Mouse (Mus musculus) CH12.LX (cell line): ENCODE results near the gene Olfr1441. TPM values are rescaled to one million over a fixed set of nuclear protein-coding genes. Genes with fewer than 3 reads are reported as not detected.

Source experiments
- DNase-seq: peaks from one replicate; pipeline ENCODE4 v3.0.0-alpha.2; 2013; ENCODE audit errors: extremely low read depth
- H3K27ac ChIP-seq: 2 replicates; pipeline ENCODE4 v1.5.1; 2012; ENCODE audit warnings: low read depth, mild to moderate bottlenecking, control low read depth, moderate library complexity; ENCODE audit not compliant: insufficient read depth
- H3K27me3 ChIP-seq: replicated peaks from 2 replicates; pipeline ENCODE3; 2012; ENCODE audit warnings: inconsistent platforms
- H3K36me3 ChIP-seq, 2 experiments: replicated peaks in 1 of 2; 2 replicates each; pipeline versions ENCODE3 to v1.6.1; 2012; ENCODE audit warnings: inconsistent platforms in 1 of 2, low read length in 1 of 2, mild to moderate bottlenecking in 1 of 2, mixed read lengths in 1 of 2, moderate library complexity in 1 of 2; ENCODE audit not compliant: control insufficient read depth in 1 of 2, insufficient read depth in 1 of 2
- H3K4me1 ChIP-seq, 2 experiments: 2 replicates each; pipeline ENCODE4 v1.6.1; 2012; ENCODE audit warnings: inconsistent platforms in 1 of 2, moderate library complexity in 1 of 2; ENCODE audit not compliant: insufficient read depth in 2 of 2, control insufficient read depth in 1 of 2
- H3K4me2 ChIP-seq: 2 replicates; pipeline ENCODE4 v1.6.1; 2012; ENCODE audit warnings: low read depth, mild to moderate bottlenecking, control low read depth; ENCODE audit not compliant: poor library complexity, insufficient read depth, severe bottlenecking
- H3K4me3 ChIP-seq, 3 experiments: fragments of 150-350 bp in 1 of 3; sonication (generic) in 1 of 3; replicated peaks in 1 of 3; 2 replicates each; pipeline versions ENCODE3 to v1.5.1; 2011 to 2012; ENCODE audit warnings: low read depth in 2 of 3, low read length in 2 of 3, mild to moderate bottlenecking in 2 of 3, moderate library complexity in 2 of 3, control low read depth in 1 of 3, improper control_type of control experiment in 1 of 3, inconsistent platforms in 1 of 3, mixed read lengths in 1 of 3; ENCODE audit not compliant: poor library complexity in 1 of 3
- H3K79me2 ChIP-seq: replicated peaks from 2 replicates; pipeline ENCODE4 v1.6.1; 2012; ENCODE audit warnings: mild to moderate bottlenecking, moderate library complexity; ENCODE audit not compliant: control insufficient read depth, poor library complexity, insufficient read depth, severe bottlenecking; ENCODE audit errors: extremely low read depth
- H3K9ac ChIP-seq: 2 replicates; pipeline ENCODE4 v1.6.1; 2012; ENCODE audit warnings: low read depth, mild to moderate bottlenecking, control low read depth, moderate library complexity; ENCODE audit not compliant: insufficient read depth
- H3K9me3 ChIP-seq: replicated peaks from 2 replicates; pipeline ENCODE3; 2012; ENCODE audit warnings: low read length, inconsistent platforms, mixed read lengths
- BHLHE40 ChIP-seq: IDR thresholded peaks from 2 replicates; pipeline ENCODE4 v1.6.1; 2011; ENCODE audit warnings: mild to moderate bottlenecking, low read depth, low read length, improper control_type of control experiment
- CHD1 ChIP-seq: IDR thresholded peaks from 2 replicates; pipeline ENCODE4 v1.6.1; 2012; ENCODE audit warnings: low read depth, low read length, improper control_type of control experiment, inconsistent platforms
- CHD2 ChIP-seq: IDR thresholded peaks from 2 replicates; pipeline ENCODE4 v1.6.1; 2011; ENCODE audit warnings: low read length, improper control_type of control experiment
- CTCF ChIP-seq, 2 experiments: IDR thresholded peaks in 1 of 2; conservative IDR thresholded peaks in 1 of 2; 2 replicates each; pipeline ENCODE4 v1.5.1; 2011 to 2012; ENCODE audit warnings: low read depth in 2 of 2, low read length in 2 of 2, improper control_type of control experiment in 1 of 2, inconsistent platforms in 1 of 2, mild to moderate bottlenecking in 1 of 2, moderate library complexity in 1 of 2
- E2F4 ChIP-seq: IDR thresholded peaks from 2 replicates; pipeline ENCODE4 v1.6.1; 2011; ENCODE audit warnings: low read depth, low read length, improper control_type of control experiment; ENCODE audit not compliant: insufficient replicate concordance
- ELF1 ChIP-seq: IDR thresholded peaks from 2 replicates; pipeline ENCODE4 v1.6.1; 2014; ENCODE audit warnings: low read depth, mild to moderate bottlenecking, inconsistent platforms, low read length, improper control_type of control experiment
- EP300 ChIP-seq: IDR thresholded peaks from 2 replicates; pipeline ENCODE4 v1.6.1; 2011; ENCODE audit warnings: low read length, improper control_type of control experiment
- GABPA ChIP-seq: IDR thresholded peaks from 2 replicates; pipeline ENCODE4 v1.6.1; 2012; ENCODE audit warnings: low read depth, low read length, improper control_type of control experiment, inconsistent platforms; ENCODE audit not compliant: insufficient replicate concordance
- IRF4 ChIP-seq: IDR thresholded peaks from 2 replicates; pipeline ENCODE4 v1.6.1; 2014; ENCODE audit warnings: low read depth, mild to moderate bottlenecking, inconsistent platforms, low read length, improper control_type of control experiment
- JUN ChIP-seq: IDR thresholded peaks from 2 replicates; pipeline ENCODE4 v1.6.1; 2011; ENCODE audit warnings: low read depth, mild to moderate bottlenecking, low read length, improper control_type of control experiment, moderate library complexity; ENCODE audit not compliant: insufficient read depth
- KAT2A ChIP-seq: IDR thresholded peaks from 2 replicates; pipeline ENCODE4 v1.6.1; 2012; ENCODE audit warnings: low read length, improper control_type of control experiment, inconsistent platforms; ENCODE audit not compliant: insufficient replicate concordance
- MAFK ChIP-seq: IDR thresholded peaks from 2 replicates; pipeline ENCODE4 v1.6.1; 2011; ENCODE audit warnings: low read length, improper control_type of control experiment; ENCODE audit not compliant: insufficient replicate concordance
- MAX ChIP-seq: IDR thresholded peaks from 2 replicates; pipeline ENCODE4 v1.6.1; 2011; ENCODE audit warnings: low read length, improper control_type of control experiment
- MAZ ChIP-seq: IDR thresholded peaks from 2 replicates; pipeline ENCODE4 v1.6.1; 2012; ENCODE audit warnings: low read depth, mild to moderate bottlenecking, inconsistent platforms, low read length, improper control_type of control experiment, moderate library complexity
- MEF2A ChIP-seq: IDR thresholded peaks from 2 replicates; pipeline ENCODE4 v1.6.1; 2014; ENCODE audit warnings: low read depth, mild to moderate bottlenecking, inconsistent platforms, low read length, improper control_type of control experiment, borderline replicate concordance
- MXI1 ChIP-seq: IDR thresholded peaks from 2 replicates; pipeline ENCODE4 v1.6.1; 2011; ENCODE audit warnings: mild to moderate bottlenecking, low read depth, low read length, improper control_type of control experiment
- MYC ChIP-seq: IDR thresholded peaks from 2 replicates; pipeline ENCODE4 v1.6.1; 2011; ENCODE audit warnings: low read depth, mild to moderate bottlenecking, improper control_type of control experiment, low read length
- NELFE ChIP-seq: IDR thresholded peaks from 2 replicates; pipeline ENCODE4 v1.6.1; 2011; ENCODE audit warnings: low read depth, low read length, improper control_type of control experiment
- NRF1 ChIP-seq: IDR thresholded peaks from 2 replicates; pipeline ENCODE4 v1.6.1; 2014; ENCODE audit warnings: low read depth, mild to moderate bottlenecking, inconsistent platforms, low read length, improper control_type of control experiment, moderate library complexity
- PAX5 ChIP-seq: IDR thresholded peaks from 2 replicates; pipeline ENCODE4 v1.6.1; 2012; ENCODE audit warnings: low read length, inconsistent platforms, mixed read lengths
- POLR2A ChIP-seq: IDR thresholded peaks from 2 replicates; pipeline ENCODE4 v1.6.1; 2011; ENCODE audit warnings: low read depth, mild to moderate bottlenecking, improper control_type of control experiment, low read length
- POLR2AphosphoS2 ChIP-seq: IDR thresholded peaks from 2 replicates; pipeline ENCODE4 v1.6.1; 2011; ENCODE audit warnings: low read depth, low read length, improper control_type of control experiment
- RAD21 ChIP-seq: IDR thresholded peaks from 2 replicates; pipeline ENCODE4 v1.6.1; 2011; ENCODE audit warnings: low read depth, mild to moderate bottlenecking, low read length, improper control_type of control experiment, moderate library complexity
- RCOR1 ChIP-seq: conservative IDR thresholded peaks from 2 replicates; pipeline ENCODE4 v1.6.1; 2012; ENCODE audit warnings: low read depth, mild to moderate bottlenecking, inconsistent platforms, low read length, improper control_type of control experiment
- SMC3 ChIP-seq: IDR thresholded peaks from 2 replicates; pipeline ENCODE4 v1.6.1; 2011; ENCODE audit warnings: low read depth, low read length, improper control_type of control experiment
- TCF12 ChIP-seq: IDR thresholded peaks from 2 replicates; pipeline ENCODE4 v1.6.1; 2014; ENCODE audit warnings: low read depth, mild to moderate bottlenecking, inconsistent platforms, low read length, improper control_type of control experiment
- UBTF ChIP-seq: IDR thresholded peaks from 2 replicates; pipeline ENCODE4 v1.6.1; 2012; ENCODE audit warnings: low read depth, mild to moderate bottlenecking, inconsistent platforms, low read length, improper control_type of control experiment, moderate library complexity
- USF1 ChIP-seq: IDR thresholded peaks from 2 replicates; pipeline ENCODE4 v1.6.1; 2014; ENCODE audit warnings: low read depth, mild to moderate bottlenecking, inconsistent platforms, low read length, improper control_type of control experiment
- ZC3H11A ChIP-seq: IDR thresholded peaks from 2 replicates; pipeline ENCODE4 v1.6.1; 2012; ENCODE audit warnings: low read depth, mild to moderate bottlenecking, inconsistent platforms, low read length, improper control_type of control experiment
- ZMIZ1 ChIP-seq: IDR thresholded peaks from 2 replicates; pipeline ENCODE4 v1.6.1; 2012; ENCODE audit warnings: low read depth, mild to moderate bottlenecking, inconsistent platforms, low read length, improper control_type of control experiment
- dilution Hi-C: fragments of 300-500 bp; cut with MboI; formaldehyde crosslinking; loops from 2 replicates; pipeline ENCODE4 v1.14.3; 2020; ENCODE audit warnings: low sequenced_read_pairs; ENCODE audit not compliant: extremely low pct_unique_long_range_greater_than_20kb, extremely low pct_ligation_motif_present
- in situ Hi-C: fragments of 300-500 bp; cut with MboI; formaldehyde crosslinking; loops from 3 replicates; pipeline ENCODE4 v1.14.3; 2019; ENCODE audit warnings: low sequenced_read_pairs, low pct_ligation_motif_present, low pct_unique_long_range_greater_than_20kb, mixed read lengths
- polyA plus RNA-seq: library from polyadenylated mRNA; unstranded; fragments of >175 nt; gene quantifications from 2 replicates; pipeline ENCODE4 v1.2.1, GENCODE M21; 2012; ENCODE audit warnings: low read depth; ENCODE audit not compliant: insufficient read length
- total RNA-seq, 2 experiments: library from RNA; depleted of rRNA; stranded (reverse); fragments of 300-350 nt in 1 of 2; fragments of >200 nt in 1 of 2; gene quantifications; 2 replicates each; pipeline ENCODE4 v1.2.3; 2012 to 2014

The Olfr1441 gene
- total and polyA plus RNA-seq, 3 experiments = not detected

DNA sequence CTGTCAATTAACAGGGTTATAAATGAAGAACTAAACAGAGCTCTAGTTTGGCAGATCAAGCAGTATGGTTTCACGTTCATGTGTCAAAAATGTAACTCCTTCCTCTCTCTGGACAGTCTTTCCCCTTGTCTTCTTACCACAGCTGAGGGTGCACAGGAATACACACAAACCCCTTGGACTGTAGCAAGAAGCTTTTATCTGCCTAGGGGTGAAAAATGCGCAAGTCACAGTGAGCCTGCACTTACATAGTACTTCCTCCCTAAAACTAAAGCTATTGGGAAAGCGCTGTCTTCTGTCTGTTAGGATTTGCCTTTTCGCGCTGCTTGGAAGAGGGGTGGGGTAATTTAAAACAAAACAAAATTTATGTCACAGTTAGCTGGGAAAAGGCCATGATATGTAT is 46.9 kb downstream of the Olfr1441 start:
- no peaks in the 10 kb centered on the region for H3K27me3 ChIP-seq
- peaks cover 50% of the 10 kb centered on the region for H3K79me2 ChIP-seq
- peaks cover 8 to 60% of the 10 kb centered on the region in 2 experiments for H3K36me3 ChIP-seq
- no peak for TF ChIP-seq USF1
- no peak for TF ChIP-seq CHD2
- no peak for TF ChIP-seq BHLHE40
- no peak for TF ChIP-seq MAFK
- TF ChIP-seq CHD1 = no peak; the same call in none of the 2 replicates
- TF ChIP-seq E2F4 = no peak
- peak; percentile 53; the same call in 1 of the 2 replicates for TF ChIP-seq POLR2AphosphoS2
- no peak for TF ChIP-seq CTCF (conservative IDR thresholded peaks at IDR 0.05 in 1 of 2, IDR thresholded peaks at IDR 0.05 in 1 of 2; ENCODE audit: low read depth in 2 of 2, low read length in 2 of 2)
- peak; percentile 56; the same call in 1 of the 2 replicates for TF ChIP-seq RCOR1
- TF ChIP-seq MEF2A = no peak
- TF ChIP-seq UBTF = no peak
- peak; percentile 48; the same call in 1 of the 2 replicates for TF ChIP-seq MAX
- TF ChIP-seq ZMIZ1 = peak; percentile 66; the same call in 1 of the 2 replicates
- TF ChIP-seq NRF1 = no peak
- TF ChIP-seq JUN = no peak
- 0 out of 2 replicates have a peak, but pooled peaks have one; percentile 36 for TF ChIP-seq KAT2A
- no peak; the same call in 1 of the 2 replicates for TF ChIP-seq SMC3
- TF ChIP-seq MYC = no peak
- TF ChIP-seq POLR2A = no peak
- TF ChIP-seq IRF4 = peak; percentile 13
- no peak for TF ChIP-seq TCF12
- no peak for TF ChIP-seq GABPA
- TF ChIP-seq ELF1 = 0 out of 2 replicates have a peak, but pooled peaks have one; percentile 15
- no peak for TF ChIP-seq PAX5
- TF ChIP-seq RAD21 = no peak
- TF ChIP-seq EP300 = no peak; the same call in 1 of the 2 replicates
- TF ChIP-seq MXI1 = no peak
- TF ChIP-seq NELFE = 0 out of 2 replicates have a peak, but pooled peaks have one; percentile 13
- TF ChIP-seq MAZ = no peak; the same call in 1 of the 2 replicates
- TF ChIP-seq ZC3H11A = no peak
- peak overlapping the region; percentile 88 for H3K9ac ChIP-seq
- H3K9me3 ChIP-seq = no peaks in the 10 kb centered on the region
- H3K4me2 ChIP-seq = peak overlapping the region; percentile 87
- DNase-seq = no peak
- H3K4me1 ChIP-seq = peaks cover 9 to 35% of the 10 kb centered on the region in 2 experiments
- H3K4me3 ChIP-seq = peak overlapping the region; percentile 74 to 99 (median 92)
- dilution Hi-C loops = no loop called here
- in situ Hi-C loops = loop anchor here (5.0 kb wide), 1 partner anchor 38 kb away; the partner anchor contains the start of gene Dtx4
- H3K27ac ChIP-seq = peak overlapping the region; percentile 84
